Mouse (Mus musculus) megakaryocyte, embryonic 14.5 days (primary cell): ENCODE measurements around the gene Hoxc4. TPM values are rescaled to one million over a fixed set of nuclear protein-coding genes. Genes with fewer than 3 reads are reported as not detected.

Experiments
- H3K27me3 ChIP-seq: replicated peaks from 2 replicates; pipeline ENCODE3; 2012; ENCODE audit warnings: inconsistent platforms
- H3K36me3 ChIP-seq: replicated peaks from 2 replicates; pipeline ENCODE3; 2012; ENCODE audit warnings: low read length, inconsistent platforms, mixed read lengths
- H3K4me1 ChIP-seq: 2 replicates; pipeline ENCODE4 v1.6.1; 2012; ENCODE audit warnings: inconsistent platforms
- H3K4me3 ChIP-seq: replicated peaks from 2 replicates; pipeline ENCODE3; 2012; ENCODE audit warnings: moderate library complexity, mild to moderate bottlenecking, inconsistent platforms
- H3K9me3 ChIP-seq: 2 replicates; pipeline ENCODE4 v1.6.1; 2012; ENCODE audit warnings: inconsistent platforms
- FLI1 ChIP-seq: IDR thresholded peaks from 2 replicates; pipeline ENCODE4 v1.6.1; 2012; ENCODE audit warnings: low read length, inconsistent platforms, mixed read lengths
- GATA1 ChIP-seq: IDR thresholded peaks from 3 replicates; pipeline ENCODE4 v1.6.1; 2012; ENCODE audit warnings: mixed read lengths, low read length, inconsistent platforms, borderline replicate concordance
- polyA plus RNA-seq: library from polyadenylated mRNA; stranded (reverse); fragments of >175 nt; gene quantifications from 2 replicates; pipeline ENCODE4 v1.2.3, GENCODE M21; 2012; ENCODE audit warnings: low replicate concordance; ENCODE audit not compliant: insufficient read depth

The Hoxc4 gene
- polyA plus RNA-seq, 1 experiment, result not detected

GRCm38 (mm10) chr15:103021544-103021943 is 2.8 kb downstream of the Hoxc4 start:
- H3K36me3 ChIP-seq, result no peaks in the 10 kb centered on the region
- H3K4me1 ChIP-seq, result peaks cover 8% of the 10 kb centered on the region
- H3K9me3 ChIP-seq, result no peaks in the 10 kb centered on the region
- H3K4me3 ChIP-seq, result no peak overlapping the region
- H3K27me3 ChIP-seq, result peaks cover 91% of the 10 kb centered on the region
- TF ChIP-seq GATA1 (no peak), FLI1 (no peak)

GRCm38 (mm10) chr15:103024131-103024530 is 5.4 kb downstream of the Hoxc4 start:
- Histone ChIP-seq H3K27me3 (peaks cover 91% of the 10 kb centered on the region), H3K4me3 (no peak overlapping the region), H3K36me3 (no peaks in the 10 kb centered on the region), H3K9me3 (no peaks in the 10 kb centered on the region), H3K4me1 (peaks cover 6% of the 10 kb centered on the region)
- TF ChIP-seq GATA1 (no peak), FLI1 (no peak)

GRCm38 (mm10) chr15:103027266-103028235 is 8.8 kb downstream of the Hoxc4 start:
- Histone ChIP-seq H3K9me3 (no peaks in the 10 kb centered on the region), H3K4me1 (no peaks in the 10 kb centered on the region), H3K36me3 (no peaks in the 10 kb centered on the region), H3K4me3 (no peak overlapping the region), H3K27me3 (peaks cover 89% of the 10 kb centered on the region)
- TF ChIP-seq FLI1, result no peak
- TF ChIP-seq GATA1, result no peak

- peaks cover 91% of the 10 kb centered on the region for H3K27me3 ChIP-seq
- TF ChIP-seq FLI1 (no peak), GATA1 (no peak)
- peaks cover 2% of the 10 kb centered on the region for H3K4me1 ChIP-seq
- no peak overlapping the region for H3K4me3 ChIP-seq
- H3K9me3 ChIP-seq, result peaks cover 2% of the 10 kb centered on the region; the same call in 1 of the 2 replicates
- H3K36me3 ChIP-seq, result no peaks in the 10 kb centered on the region
These were observed 10.3 kb downstream of the Hoxc4 start for GRCm38 (mm10) chr15:103028916-103029512.

GRCm38 (mm10) chr15:103030142-103030541 is 11.4 kb downstream of the Hoxc4 start:
- H3K36me3 ChIP-seq, result no peaks in the 10 kb centered on the region
- H3K27me3 ChIP-seq, result peaks cover 92% of the 10 kb centered on the region

GRCm38 (mm10) chr15:103032167-103032566 is 13.4 kb downstream of the Hoxc4 start:
- peaks cover 3% of the 10 kb centered on the region; the same call in 1 of the 2 replicates for H3K9me3 ChIP-seq
- TF ChIP-seq FLI1 (no peak), GATA1 (no peak)
- H3K4me1 ChIP-seq, result peaks cover 12% of the 10 kb centered on the region
- no peaks in the 10 kb centered on the region for H3K36me3 ChIP-seq
- peaks cover 94% of the 10 kb centered on the region for H3K27me3 ChIP-seq
- no peak overlapping the region for H3K4me3 ChIP-seq

More at GRCm38 (mm10) chr15:103030142-103030541, 11.4 kb downstream of the Hoxc4 start:
- Histone ChIP-seq H3K4me3 (no peak overlapping the region), H3K4me1 (peaks cover 12% of the 10 kb centered on the region), H3K9me3 (peaks cover 3% of the 10 kb centered on the region; the same call in 1 of the 2 replicates)
- TF ChIP-seq GATA1 (no peak), FLI1 (no peak)

- peaks cover 3% of the 10 kb centered on the region; the same call in 1 of the 2 replicates for H3K9me3 ChIP-seq
- peaks cover 12% of the 10 kb centered on the region for H3K4me1 ChIP-seq
- TF ChIP-seq GATA1 (no peak), FLI1 (no peak)
- peaks cover 94% of the 10 kb centered on the region for H3K27me3 ChIP-seq
- no peak overlapping the region for H3K4me3 ChIP-seq
- H3K36me3 ChIP-seq, result no peaks in the 10 kb centered on the region
These were observed 14.2 kb downstream of the Hoxc4 start for GRCm38 (mm10) chr15:103032646-103033575.

- no peaks in the 10 kb centered on the region for H3K36me3 ChIP-seq
- H3K4me1 ChIP-seq, result peaks cover 12% of the 10 kb centered on the region
- peaks cover 3% of the 10 kb centered on the region; the same call in 1 of the 2 replicates for H3K9me3 ChIP-seq
- peaks cover 93% of the 10 kb centered on the region for H3K27me3 ChIP-seq
- H3K4me3 ChIP-seq, result peak overlapping the region; percentile 82
- TF ChIP-seq GATA1 (no peak), FLI1 (no peak)
These were observed 15.5 kb downstream of the Hoxc4 start for GRCm38 (mm10) chr15:103034043-103034806.
